Mouse (Mus musculus) kidney, embryonic 15.5 days (tissue): ENCODE data around the gene Commd4. TPM values are rescaled to one million over a fixed set of nuclear protein-coding genes. Genes with fewer than 3 reads are reported as not detected.
"Not testable (repeated sequence)": the region's sequence is repeated elsewhere in the genome, so short reads cannot be mapped to it uniquely, and the experiment has no call there.

Experiments used
- ATAC-seq: fragments of 200-750 bp; cut with Nextera tagmentation; replicated peaks from 2 replicates; pipeline ENCODE4 v1.8.0; 2017; ENCODE audit warnings: moderate TSS enrichment; ENCODE audit not compliant: low FRiP score
- H3K27ac ChIP-seq: fragments of 300-500 bp; sonication (generic); 2 replicates; pipeline ENCODE4 v1.5.1; 2015; ENCODE audit warnings: mild to moderate bottlenecking, inconsistent platforms
- H3K27me3 ChIP-seq: fragments of 300-500 bp; sonication (generic); 2 replicates; pipeline ENCODE4 v1.6.1; 2015; ENCODE audit warnings: inconsistent platforms
- H3K36me3 ChIP-seq: fragments of 300-500 bp; sonication (generic); 2 replicates; pipeline ENCODE4 v1.6.1; 2015; ENCODE audit warnings: inconsistent platforms
- H3K4me1 ChIP-seq: fragments of 300-500 bp; sonication (generic); 2 replicates; pipeline ENCODE4 v1.6.1; 2015; ENCODE audit warnings: inconsistent platforms
- H3K4me2 ChIP-seq: fragments of 300-500 bp; sonication (generic); 2 replicates; pipeline ENCODE4 v1.6.1; 2015; ENCODE audit warnings: moderate library complexity, mild to moderate bottlenecking, inconsistent platforms
- H3K4me3 ChIP-seq: fragments of 300-500 bp; sonication (generic); replicated peaks from 2 replicates; pipeline ENCODE4 v1.5.1; 2015; ENCODE audit warnings: mild to moderate bottlenecking, inconsistent platforms
- H3K9ac ChIP-seq: fragments of 300-500 bp; sonication (generic); 2 replicates; pipeline ENCODE4 v1.6.1; 2015; ENCODE audit warnings: mild to moderate bottlenecking, inconsistent platforms
- H3K9me3 ChIP-seq: fragments of 300-500 bp; sonication (generic); replicated peaks from 2 replicates; pipeline ENCODE4 v1.6.1; 2016; ENCODE audit warnings: inconsistent platforms
- WGBS: fragments of 180-500 bp; shearing (Covaris S2); methylation state at CpG from one replicate; pipeline ENCODE4 v1.1.7; 2015; ENCODE audit warnings: mixed read lengths; 5-methylcytosine and 5-hydroxymethylcytosine counted together
- polyA plus RNA-seq: library from polyadenylated mRNA; unstranded; fragments of >200 nt; fragmentation: Nextera tagmentation; extraction: Ambion mirVana; gene quantifications from 2 replicates; pipeline ENCODE4 v1.2.1, GENCODE M21; 2015

Commd4 gene
- 104 and 105 TPM in 2 replicates for polyA plus RNA-seq

DNA sequence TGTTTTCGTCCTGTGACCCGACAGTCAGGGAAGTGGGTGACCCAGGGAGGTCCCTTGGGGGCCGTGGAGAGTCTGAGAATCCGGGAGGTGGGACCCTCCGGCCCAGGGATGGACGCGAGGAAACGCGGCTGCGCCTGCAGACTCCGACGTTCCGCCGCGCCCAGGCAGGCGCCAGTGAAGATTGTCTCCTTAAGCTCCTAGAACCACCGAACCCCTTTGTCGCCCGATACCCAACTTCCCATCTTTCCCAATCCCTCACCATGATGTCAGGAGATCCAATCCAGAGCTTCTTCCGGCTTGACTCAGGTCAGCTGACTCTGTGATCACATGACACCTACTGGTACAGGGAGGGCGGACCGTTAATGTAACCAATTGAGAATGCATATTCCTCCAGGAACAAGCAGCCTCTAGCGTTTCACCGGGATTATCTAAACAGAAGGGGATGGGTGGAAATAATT lies at the start of gene Commd4:
TSS of gene Commd4 (minus strand) at position 319 of the 458 bp plus-strand sequence.
- ATAC-seq, result peak; percentile 78
- H3K27ac ChIP-seq, result no peak within 1 kb of the TSS
- under 1% methylated on average over 24 of the region's 24 CpGs for WGBS

DNA sequence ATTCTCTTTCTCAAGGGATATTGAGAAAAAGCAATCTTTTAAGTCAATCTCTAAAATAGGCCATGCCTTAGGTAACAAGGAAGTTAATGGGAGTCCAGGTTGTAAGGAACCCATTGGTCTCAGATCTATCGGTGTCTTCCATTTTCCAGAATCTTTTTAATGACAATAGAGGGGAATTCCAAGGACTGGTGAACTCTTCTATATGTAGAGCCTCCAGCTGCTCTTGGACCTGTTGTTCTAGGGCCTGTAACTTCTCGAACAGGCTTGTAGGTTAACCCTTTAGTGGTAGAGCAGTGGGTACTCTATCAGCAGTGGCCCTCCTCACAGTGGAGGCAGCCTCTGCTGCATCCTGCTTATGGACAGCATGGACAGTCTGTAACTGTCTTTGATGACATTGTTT lies 48.8 kb upstream of the Commd4 start:
- no peak for ATAC-seq
- 65% methylated on average over 2 of the region's 2 CpGs for WGBS
- Histone ChIP-seq H3K4me2 (no peak overlapping the region), H3K36me3 (no peaks in the 10 kb centered on the region), H3K9ac (no peak overlapping the region), H3K4me1 (no peaks in the 10 kb centered on the region), H3K4me3 (no peak overlapping the region), H3K9me3 (no peaks in the 10 kb centered on the region), H3K27me3 (no peaks in the 10 kb centered on the region), H3K27ac (no peak overlapping the region)

More for the DNA sequence above, at the start of gene Commd4:
- Histone ChIP-seq H3K4me1 (peaks cover 17% of the 10 kb centered on the region), H3K27me3 (no peaks in the 10 kb centered on the region), H3K9me3 (no peaks in the 10 kb centered on the region), H3K4me2 (peak within 1 kb of the TSS; percentile 93), H3K36me3 (peaks cover 15% of the 10 kb centered on the region), H3K4me3 (peak within 1 kb of the TSS; percentile 89), H3K9ac (peak within 1 kb of the TSS; percentile 76)

GRCm38 (mm10) chr9:57203571-57203970 lies 45.4 kb upstream of the Commd4 start:
- not testable (repeated sequence) for ATAC-seq, H3K4me1 ChIP-seq, H3K9me3 ChIP-seq, H3K9ac ChIP-seq, H3K27me3 ChIP-seq, H3K36me3 ChIP-seq, H3K4me3 ChIP-seq, H3K4me2 ChIP-seq, H3K27ac ChIP-seq
- WGBS, result 84% methylated on average over 13 of the region's 13 CpGs

- no peaks in the 10 kb centered on the region for H3K27me3 ChIP-seq
- no peak overlapping the region for H3K4me2 ChIP-seq
- no peak overlapping the region for H3K27ac ChIP-seq
- no peak overlapping the region for H3K4me3 ChIP-seq
- no peak for ATAC-seq
- H3K36me3 ChIP-seq, result no peaks in the 10 kb centered on the region
- no peaks in the 10 kb centered on the region for H3K4me1 ChIP-seq
- H3K9me3 ChIP-seq, result no peaks in the 10 kb centered on the region
- H3K9ac ChIP-seq, result no peak overlapping the region
- 77% methylated on average over 7 of the region's 7 CpGs for WGBS
Observed at GRCm38 (mm10) chr9:57202981-57203380, 44.9 kb upstream of the Commd4 start.

DNA sequence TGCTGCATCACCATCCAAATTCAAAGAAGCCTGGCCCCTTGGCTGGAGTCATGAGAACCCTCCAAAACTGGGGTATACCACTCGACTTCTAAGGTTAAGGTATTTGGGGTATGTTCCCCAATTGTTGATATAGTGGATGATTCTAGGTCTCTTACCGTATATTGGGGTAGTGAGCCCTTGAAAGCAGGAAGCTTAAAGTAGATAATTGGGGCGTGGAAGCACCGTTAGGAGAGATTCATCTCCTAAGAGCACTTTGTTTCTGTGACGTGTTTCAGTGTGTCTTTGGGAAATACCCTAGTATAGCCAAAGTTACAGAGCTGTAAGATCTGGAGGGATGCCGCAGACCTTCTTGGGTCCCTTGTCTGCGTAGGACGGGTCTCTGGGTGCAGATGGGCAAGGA lies 39.3 kb upstream of the Commd4 start:
- ATAC-seq, result no peak
- Histone ChIP-seq H3K4me3 (no peak overlapping the region), H3K4me1 (no peaks in the 10 kb centered on the region), H3K9me3 (no peaks in the 10 kb centered on the region), H3K4me2 (no peak overlapping the region), H3K36me3 (no peaks in the 10 kb centered on the region), H3K9ac (no peak overlapping the region), H3K27ac (no peak overlapping the region), H3K27me3 (no peaks in the 10 kb centered on the region)
- 76% methylated on average over 8 of the region's 8 CpGs for WGBS

DNA sequence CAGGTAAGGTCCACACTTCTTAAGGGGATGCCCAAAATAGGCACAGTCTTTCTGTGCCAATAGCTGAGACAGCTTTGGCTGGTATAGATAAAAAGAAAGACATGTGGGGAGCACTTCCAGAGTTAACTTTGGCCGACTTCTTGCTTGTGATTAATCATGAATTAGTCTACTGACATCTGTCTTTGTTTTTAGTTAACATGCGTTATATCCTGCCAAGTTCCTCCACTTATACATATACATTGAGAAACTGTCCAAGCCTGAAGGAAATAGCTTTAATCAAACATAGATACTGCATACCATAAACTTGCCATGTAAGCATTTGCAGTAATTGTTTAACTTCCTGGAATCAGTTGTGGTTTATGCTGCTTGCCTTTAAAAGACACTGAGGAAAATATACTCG lies 38.6 kb upstream of the Commd4 start:
- H3K9ac ChIP-seq, result no peak overlapping the region
- H3K4me1 ChIP-seq, result no peaks in the 10 kb centered on the region
- no peak for ATAC-seq
- no peaks in the 10 kb centered on the region for H3K9me3 ChIP-seq
- no peak overlapping the region for H3K4me2 ChIP-seq
- H3K36me3 ChIP-seq, result no peaks in the 10 kb centered on the region
- H3K4me3 ChIP-seq, result no peak overlapping the region
- 59% methylated on average over 3 of the region's 3 CpGs for WGBS
- H3K27ac ChIP-seq, result no peak overlapping the region
- H3K27me3 ChIP-seq, result no peaks in the 10 kb centered on the region

DNA sequence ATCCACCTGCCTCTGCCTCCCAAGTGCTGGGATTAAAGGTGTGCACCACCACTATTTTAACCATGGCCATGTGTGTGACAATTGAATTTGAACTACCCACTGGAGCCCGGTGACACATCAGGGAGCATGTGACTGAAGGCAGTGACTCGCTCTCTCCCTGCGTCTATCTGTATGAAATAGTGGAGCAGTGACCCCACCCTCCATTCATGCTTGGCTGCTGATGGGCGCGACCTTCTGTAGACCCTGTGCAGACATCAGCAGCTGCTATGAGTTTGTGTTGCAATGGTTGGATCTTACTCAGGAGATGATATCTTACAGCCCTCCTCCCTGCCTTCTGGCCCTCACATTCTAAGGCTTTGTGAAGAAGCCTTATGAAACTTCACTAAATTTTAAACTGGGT lies 10.3 kb upstream of the Commd4 start:
- H3K4me3 ChIP-seq, result no peak overlapping the region
- WGBS, result 68% methylated on average over 5 of the region's 5 CpGs
- H3K4me1 ChIP-seq, result no peaks in the 10 kb centered on the region
- H3K4me2 ChIP-seq, result no peak overlapping the region
- H3K9me3 ChIP-seq, result no peaks in the 10 kb centered on the region
- H3K27ac ChIP-seq, result peak overlapping the region; percentile 48; the same call in 1 of the 2 replicates
- H3K9ac ChIP-seq, result no peak overlapping the region
- H3K36me3 ChIP-seq, result no peaks in the 10 kb centered on the region
- ATAC-seq, result no peak
- H3K27me3 ChIP-seq, result no peaks in the 10 kb centered on the region

GRCm38 (mm10) chr9:57166173-57166572 lies 8.0 kb upstream of the Commd4 start:
- peaks cover 3% of the 10 kb centered on the region; the same call in 1 of the 2 replicates for H3K4me1 ChIP-seq
- ATAC-seq, result no peak
- no peak overlapping the region for H3K4me2 ChIP-seq
- no peaks in the 10 kb centered on the region for H3K36me3 ChIP-seq
- no peak overlapping the region for H3K4me3 ChIP-seq
- H3K27me3 ChIP-seq, result no peaks in the 10 kb centered on the region
- H3K9ac ChIP-seq, result no peak overlapping the region
- H3K9me3 ChIP-seq, result no peaks in the 10 kb centered on the region
- H3K27ac ChIP-seq, result peak overlapping the region; percentile 73
- WGBS, result 85% methylated on average over 2 of the region's 2 CpGs

DNA sequence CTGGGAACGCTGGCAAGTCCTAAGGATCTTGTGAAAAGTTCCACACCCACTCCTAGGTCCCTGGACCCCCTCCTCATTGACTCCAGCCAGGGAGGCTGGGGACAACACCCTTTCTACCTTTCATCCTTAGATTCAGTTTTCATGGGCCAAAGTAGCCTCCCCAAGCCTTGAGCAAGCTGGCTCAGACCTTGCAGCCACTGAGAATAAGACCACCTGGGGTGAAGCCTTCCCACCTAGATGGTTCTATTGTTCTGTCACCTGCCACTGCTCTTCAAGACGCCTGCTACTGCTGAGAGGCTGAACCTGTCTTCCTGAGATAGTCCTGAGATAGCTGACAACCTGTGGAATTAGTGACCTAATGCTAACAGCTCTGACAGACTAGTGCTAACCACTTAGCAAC lies 5.0 kb upstream of the Commd4 start:
- Histone ChIP-seq H3K27me3 (no peaks in the 10 kb centered on the region), H3K4me3 (no peak overlapping the region), H3K4me1 (peaks cover 3% of the 10 kb centered on the region; the same call in 1 of the 2 replicates), H3K4me2 (no peak overlapping the region), H3K9me3 (no peaks in the 10 kb centered on the region), H3K27ac (no peak overlapping the region), H3K9ac (no peak overlapping the region), H3K36me3 (no peaks in the 10 kb centered on the region)
- WGBS, result 49% methylated on average over 2 of the region's 2 CpGs
- no peak for ATAC-seq

DNA sequence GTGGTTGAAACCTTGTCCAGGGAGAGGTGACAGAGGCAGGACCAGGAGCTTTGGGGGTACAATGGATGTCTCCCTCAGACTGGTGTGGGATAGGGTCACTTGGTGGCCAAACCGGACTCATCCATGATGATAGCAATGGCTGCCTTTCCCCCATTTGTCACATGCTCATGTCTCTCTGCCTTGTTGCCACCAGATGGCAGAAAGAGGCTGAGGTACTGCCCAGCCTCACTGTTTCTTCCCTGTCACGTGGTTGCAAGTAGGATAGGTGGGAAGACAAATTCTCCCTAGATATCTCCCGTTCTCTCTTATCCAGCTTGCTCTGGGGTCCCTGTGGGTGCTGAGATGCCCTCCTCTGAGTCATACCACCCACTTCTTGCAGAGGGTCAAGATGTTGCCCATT lies 4.4 kb upstream of the Commd4 start:
- Histone ChIP-seq H3K36me3 (no peaks in the 10 kb centered on the region), H3K4me1 (peaks cover 6% of the 10 kb centered on the region), H3K4me3 (no peak overlapping the region), H3K9me3 (no peaks in the 10 kb centered on the region), H3K27me3 (no peaks in the 10 kb centered on the region), H3K9ac (no peak overlapping the region), H3K4me2 (no peak overlapping the region), H3K27ac (no peak overlapping the region)
- 18% methylated on average over 3 of the region's 3 CpGs for WGBS
- ATAC-seq, result peak; percentile 38; the same call in 1 of the 2 replicates

DNA sequence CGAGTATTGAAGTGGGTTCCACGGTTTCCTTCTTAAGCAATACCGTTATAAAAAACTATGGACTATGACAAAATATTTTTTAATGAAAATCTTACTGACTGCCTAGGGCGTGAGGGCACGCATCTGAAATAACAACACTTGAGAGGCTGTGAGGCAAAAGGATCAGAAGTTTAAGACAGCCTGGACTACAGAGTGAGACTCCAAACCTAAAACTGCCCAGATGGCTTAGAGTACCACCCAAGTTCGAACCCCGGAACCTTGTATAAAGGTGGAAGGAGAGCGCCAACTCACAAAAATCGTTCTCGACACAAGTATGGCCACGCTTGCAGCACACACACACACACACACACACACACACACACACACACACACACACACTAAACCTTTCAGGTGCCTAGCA lies 375 bp upstream of the Commd4 start:
- H3K27me3 ChIP-seq, result no peaks in the 10 kb centered on the region
- H3K27ac ChIP-seq, result no peak overlapping the region
- H3K9ac ChIP-seq, result no peak overlapping the region
- H3K4me2 ChIP-seq, result peak overlapping the region; percentile 93
- WGBS, result 33% methylated on average over 11 of the region's 11 CpGs
- H3K4me1 ChIP-seq, result peaks cover 17% of the 10 kb centered on the region
- no peak for ATAC-seq
- no peaks in the 10 kb centered on the region for H3K9me3 ChIP-seq
- peaks cover 15% of the 10 kb centered on the region for H3K36me3 ChIP-seq
- peak overlapping the region; percentile 89 for H3K4me3 ChIP-seq

- H3K4me3 ChIP-seq, result peak overlapping the region; percentile 89
- H3K4me2 ChIP-seq, result peak overlapping the region; percentile 93
- H3K27ac ChIP-seq, result no peak overlapping the region
- no peaks in the 10 kb centered on the region for H3K27me3 ChIP-seq
- peaks cover 14% of the 10 kb centered on the region for H3K4me1 ChIP-seq
- H3K9me3 ChIP-seq, result no peaks in the 10 kb centered on the region
- peaks cover 15% of the 10 kb centered on the region for H3K36me3 ChIP-seq
- WGBS, result 33% methylated on average over 13 of the region's 13 CpGs
- H3K9ac ChIP-seq, result peak overlapping the region; percentile 76
- no peak for ATAC-seq
Observed at GRCm38 (mm10) chr9:57157499-57157898, 632 bp downstream of the Commd4 start.

- Histone ChIP-seq H3K9ac (no peak overlapping the region), H3K9me3 (no peaks in the 10 kb centered on the region), H3K4me1 (peaks cover 14% of the 10 kb centered on the region), H3K27ac (no peak overlapping the region), H3K4me3 (0 out of 2 replicates have a peak overlapping the region, but pooled peaks have one; percentile 89), H3K27me3 (no peaks in the 10 kb centered on the region), H3K36me3 (peaks cover 15% of the 10 kb centered on the region), H3K4me2 (peak overlapping the region; percentile 93; the same call in 1 of the 2 replicates)
- no peak for ATAC-seq
- WGBS, result 89% methylated on average over 8 of the region's 8 CpGs
Observed at GRCm38 (mm10) chr9:57156823-57157222, 1.3 kb downstream of the Commd4 start.
